Mouse (Mus musculus): ENCODE measurements around the gene Fbxo36. TPM values are rescaled to one million over a fixed set of nuclear protein-coding genes. Genes with fewer than 3 reads are reported as not detected.

Gene Fbxo36
- 6.5 and 8.5 TPM in 2 replicates for polyA plus RNA-seq (2015; fragmentation: Nextera tagmentation; extraction: Ambion mirVana)

DNA sequence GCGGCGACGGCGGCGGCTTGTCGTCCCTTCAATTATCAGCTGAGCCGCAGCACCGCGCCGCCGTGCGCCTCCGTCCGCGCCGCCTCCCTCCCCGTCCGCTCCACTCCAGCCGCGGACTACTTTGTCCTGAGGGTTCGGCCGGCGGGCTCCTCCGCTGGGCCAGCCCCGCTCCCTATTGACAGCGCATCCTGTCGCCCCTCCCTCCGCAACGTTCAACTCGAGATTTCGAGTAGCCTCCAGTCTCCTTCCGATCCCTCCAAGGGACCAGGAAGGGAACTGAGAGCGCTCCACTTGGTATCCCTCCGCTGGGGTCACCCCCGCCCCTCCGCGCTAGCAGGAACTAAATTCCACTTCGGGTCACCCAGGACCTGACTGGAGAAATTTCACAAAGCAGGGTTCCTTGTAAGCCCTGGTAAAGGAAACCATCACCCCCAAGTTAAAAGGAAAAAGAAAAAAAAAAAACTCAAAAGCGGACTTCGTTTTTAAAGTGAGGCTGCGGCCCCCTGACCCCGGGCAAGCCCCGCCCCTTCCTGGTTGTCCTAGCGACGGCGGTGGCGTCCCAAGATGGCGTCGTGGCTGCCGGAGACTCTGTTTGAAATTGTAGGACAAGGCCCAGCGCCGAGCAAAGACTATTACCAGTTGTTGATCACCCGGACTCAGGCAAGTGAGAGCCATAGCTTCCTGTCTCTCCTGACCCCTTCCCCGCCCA lies at the start of gene Fbxo36:
Fbxo36 (plus strand) TSS at position 533 of the 709 bp plus-strand sequence.
- ATAC-seq, result peak; percentile 88
- H3K27me3 ChIP-seq, result no peaks in the 10 kb centered on the region
- H3K4me3 ChIP-seq (replicated peaks), result peak within 1 kb of the TSS; percentile 93
- peak within 1 kb of the TSS; percentile 96 for H3K9ac ChIP-seq (replicated peaks)
- WGBS, result under 1% methylated on average over 54 of the region's 54 CpGs
- peaks cover 32% of the 10 kb centered on the region for H3K4me1 ChIP-seq (replicated peaks)
- peak within 1 kb of the TSS; percentile 82 for H3K4me2 ChIP-seq (replicated peaks)
- peaks cover 4% of the 10 kb centered on the region for H3K36me3 ChIP-seq
- no peaks in the 10 kb centered on the region for H3K9me3 ChIP-seq
- H3K27ac ChIP-seq, result peak within 1 kb of the TSS; percentile 97

DNA sequence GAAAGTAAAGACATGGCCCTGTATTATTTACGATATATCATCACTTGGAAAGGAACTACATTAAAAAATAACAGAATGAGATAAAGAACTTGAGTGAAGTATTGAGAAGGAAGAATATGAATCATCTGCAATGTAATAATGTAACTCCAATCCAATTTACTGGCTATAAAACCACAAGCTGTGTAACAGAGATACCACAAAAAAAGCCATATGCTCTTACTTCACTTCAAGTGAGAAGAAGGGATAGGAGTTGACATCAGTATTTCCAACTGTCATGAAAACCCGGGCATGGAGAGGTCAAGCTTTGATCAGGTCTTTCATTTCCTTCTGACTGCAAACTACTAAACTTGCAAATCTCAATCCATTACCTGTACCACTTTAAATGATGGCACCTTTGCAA lies 48.2 kb upstream of the Fbxo36 start:
- H3K9me3 ChIP-seq, result no peaks in the 10 kb centered on the region
- ATAC-seq, result no peak
- H3K4me2 ChIP-seq (replicated peaks), result no peak overlapping the region
- no peaks in the 10 kb centered on the region for H3K4me1 ChIP-seq (replicated peaks)
- H3K27ac ChIP-seq, result no peak overlapping the region
- no peak overlapping the region for H3K9ac ChIP-seq (replicated peaks)
- no peak overlapping the region for H3K4me3 ChIP-seq (replicated peaks)
- peaks cover 42% of the 10 kb centered on the region for H3K36me3 ChIP-seq
- WGBS, result 99% methylated on average over 2 of the region's 2 CpGs
- no peaks in the 10 kb centered on the region for H3K27me3 ChIP-seq

DNA sequence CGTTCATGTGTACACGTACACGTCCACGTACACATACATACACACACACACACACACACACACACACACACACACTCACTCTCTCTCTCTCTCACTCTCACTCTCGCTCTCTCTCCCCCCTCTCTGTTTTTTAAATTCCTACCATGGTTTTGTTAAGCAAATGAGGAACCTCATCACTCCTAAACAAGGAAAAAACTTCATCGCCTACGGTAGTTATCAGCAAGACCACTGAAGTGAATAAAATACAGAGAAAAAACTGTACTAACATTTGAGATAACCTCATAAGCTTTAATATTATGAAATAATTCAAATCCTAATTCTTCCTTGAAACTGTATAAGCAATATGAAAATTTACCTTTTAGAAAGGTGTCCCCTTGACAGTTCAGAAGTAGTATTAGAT lies 44.3 kb upstream of the Fbxo36 start:
- H3K4me1 ChIP-seq (replicated peaks), result no peaks in the 10 kb centered on the region
- no peak overlapping the region for H3K9ac ChIP-seq (replicated peaks)
- H3K27me3 ChIP-seq, result no peaks in the 10 kb centered on the region
- H3K4me2 ChIP-seq (replicated peaks), result no peak overlapping the region
- WGBS, result 96% methylated on average over 7 of the region's 7 CpGs
- no peaks in the 10 kb centered on the region for H3K9me3 ChIP-seq
- peaks cover 32% of the 10 kb centered on the region for H3K36me3 ChIP-seq
- no peak overlapping the region for H3K4me3 ChIP-seq (replicated peaks)
- ATAC-seq, result no peak
- H3K27ac ChIP-seq, result no peak overlapping the region

DNA sequence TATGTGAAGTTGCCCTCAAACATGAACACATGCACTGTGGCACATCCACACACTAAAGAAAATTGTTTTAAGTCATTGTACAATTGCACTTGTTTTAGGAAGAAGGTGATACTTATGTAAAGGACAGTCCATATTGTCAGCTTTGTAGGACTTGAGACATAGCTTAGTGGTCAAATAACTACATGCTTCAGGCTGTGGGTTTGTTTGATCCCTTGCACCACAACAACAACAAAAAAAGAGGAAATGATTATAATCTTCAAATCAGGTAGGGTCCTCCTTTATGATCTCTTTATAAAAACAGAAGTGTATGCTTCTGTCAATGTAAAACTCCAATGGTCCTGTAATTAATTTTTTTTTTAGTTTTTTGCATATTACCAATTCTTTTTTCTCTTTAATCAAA lies 40.5 kb upstream of the Fbxo36 start:
- H3K9ac ChIP-seq (replicated peaks), result no peak overlapping the region
- no peak overlapping the region for H3K27ac ChIP-seq
- 0 out of 2 replicates have a peak, but pooled peaks cover 2% of the 10 kb centered on the region for H3K4me1 ChIP-seq (replicated peaks)
- no peaks in the 10 kb centered on the region for H3K9me3 ChIP-seq
- no peak overlapping the region for H3K4me2 ChIP-seq (replicated peaks)
- ATAC-seq, result no peak
- H3K36me3 ChIP-seq, result peaks cover under 1% of the 10 kb centered on the region; the same call in 1 of the 2 replicates
- no peak overlapping the region for H3K4me3 ChIP-seq (replicated peaks)
- H3K27me3 ChIP-seq, result no peaks in the 10 kb centered on the region

DNA sequence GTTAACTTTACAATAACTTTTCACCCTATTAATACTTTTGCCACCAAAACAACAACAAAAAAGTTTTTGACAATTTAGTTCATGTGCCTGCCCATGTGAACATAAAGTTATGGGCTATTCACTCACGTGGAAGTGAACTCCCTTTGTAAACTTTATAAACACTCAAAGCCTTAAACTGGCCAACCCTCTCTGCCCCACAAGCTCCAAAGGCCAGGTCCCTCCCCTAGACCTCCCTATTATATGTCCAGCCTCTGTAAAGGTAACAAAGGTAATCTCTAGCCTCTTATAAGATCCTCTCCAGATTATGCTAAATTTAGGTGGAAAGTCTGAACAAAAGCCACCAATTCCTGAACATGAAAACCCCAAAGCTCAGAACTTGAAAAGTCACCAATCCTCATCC lies 35.9 kb upstream of the Fbxo36 start:
- H3K4me3 ChIP-seq (replicated peaks), result no peak overlapping the region
- WGBS, result 94% methylated on average over 1 of the region's 1 CpGs
- no peaks in the 10 kb centered on the region for H3K27me3 ChIP-seq
- no peak overlapping the region for H3K4me2 ChIP-seq (replicated peaks)
- 0 out of 2 replicates have a peak, but pooled peaks cover 4% of the 10 kb centered on the region for H3K4me1 ChIP-seq (replicated peaks)
- no peaks in the 10 kb centered on the region for H3K36me3 ChIP-seq
- H3K9me3 ChIP-seq, result no peaks in the 10 kb centered on the region
- H3K9ac ChIP-seq (replicated peaks), result no peak overlapping the region
- ATAC-seq, result no peak
- H3K27ac ChIP-seq, result no peak overlapping the region

DNA sequence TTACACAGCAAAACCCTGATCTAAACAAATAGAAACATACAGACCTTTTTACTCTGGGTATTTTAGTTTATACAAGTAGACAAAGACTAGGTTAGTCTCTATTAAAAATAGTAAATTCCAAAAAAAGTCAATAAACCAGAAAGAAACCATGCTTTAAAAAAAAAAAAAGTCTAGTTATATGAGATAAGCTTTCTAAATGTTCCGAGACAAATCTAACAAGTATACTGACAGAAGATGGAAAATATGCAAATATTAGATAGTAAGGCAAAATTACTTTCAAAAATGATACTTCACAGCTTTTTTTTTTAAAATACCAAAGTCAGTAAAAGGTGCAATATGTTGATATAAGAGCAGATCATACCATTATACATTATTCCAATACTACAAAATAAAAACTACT lies 22.0 kb upstream of the Fbxo36 start:
- H3K9me3 ChIP-seq, result no peaks in the 10 kb centered on the region
- 95% methylated on average over 1 of the region's 1 CpGs for WGBS
- no peak overlapping the region for H3K4me2 ChIP-seq (replicated peaks)
- no peaks in the 10 kb centered on the region for H3K4me1 ChIP-seq (replicated peaks)
- H3K27me3 ChIP-seq, result no peaks in the 10 kb centered on the region
- no peak overlapping the region for H3K27ac ChIP-seq
- H3K9ac ChIP-seq (replicated peaks), result no peak overlapping the region
- ATAC-seq, result no peak
- H3K4me3 ChIP-seq (replicated peaks), result no peak overlapping the region
- H3K36me3 ChIP-seq, result peaks cover 8% of the 10 kb centered on the region

DNA sequence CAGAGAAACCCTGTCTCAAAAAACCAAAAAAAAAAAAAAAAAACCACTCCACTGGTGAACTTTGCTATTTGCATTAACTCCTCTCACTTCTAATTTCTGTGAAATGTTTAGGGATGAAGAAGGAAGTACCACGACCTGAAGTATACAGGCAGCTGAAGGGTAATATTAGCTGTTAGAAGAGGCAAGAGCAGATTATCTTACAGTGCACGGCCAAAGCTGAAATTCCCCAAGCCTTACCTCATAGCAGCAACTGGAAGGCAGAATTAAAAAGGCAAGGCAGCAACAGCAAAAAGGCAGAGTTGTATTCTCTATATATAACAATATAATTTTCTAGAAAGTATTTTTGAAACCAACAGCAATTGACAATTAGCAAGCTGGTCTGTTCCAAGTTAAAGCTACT lies 14.6 kb upstream of the Fbxo36 start:
- no peak for ATAC-seq
- no peaks in the 10 kb centered on the region for H3K4me1 ChIP-seq (replicated peaks)
- 83% methylated on average over 2 of the region's 2 CpGs for WGBS
- no peaks in the 10 kb centered on the region for H3K9me3 ChIP-seq
- H3K9ac ChIP-seq (replicated peaks), result no peak overlapping the region
- no peaks in the 10 kb centered on the region for H3K27me3 ChIP-seq
- H3K4me3 ChIP-seq (replicated peaks), result no peak overlapping the region
- no peak overlapping the region for H3K4me2 ChIP-seq (replicated peaks)
- no peak overlapping the region for H3K27ac ChIP-seq
- peaks cover 17% of the 10 kb centered on the region for H3K36me3 ChIP-seq

DNA sequence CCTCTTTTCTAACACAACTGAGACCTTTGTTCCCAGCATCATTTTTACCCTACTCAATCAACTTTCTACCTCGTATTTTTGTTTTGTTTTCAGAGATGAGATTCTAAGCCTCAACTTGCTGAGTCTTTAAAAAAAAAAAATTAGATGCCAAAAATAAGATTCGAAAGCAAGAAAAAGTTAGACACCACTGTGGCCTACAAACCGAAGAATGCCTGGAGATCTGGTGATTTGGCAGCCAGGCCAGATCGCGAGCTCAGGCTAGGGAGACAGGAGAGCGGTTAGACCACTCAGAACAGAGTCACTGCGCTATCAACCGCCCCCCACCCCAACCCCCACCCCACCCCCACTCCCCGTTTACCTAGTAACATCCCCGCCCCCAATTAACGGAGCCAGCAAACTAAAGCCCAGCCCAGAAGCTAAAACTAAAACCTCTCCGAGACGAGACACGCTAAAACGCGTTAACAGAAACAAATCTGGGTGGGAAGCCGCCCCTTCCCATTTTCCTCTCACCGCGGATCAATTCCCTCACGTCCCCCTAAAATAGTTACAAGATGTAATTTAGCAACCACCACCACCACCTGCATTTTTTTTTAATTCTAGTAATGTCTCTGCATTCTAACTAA lies 2.0 kb upstream of the Fbxo36 start:
- WGBS, result 9% methylated on average over 20 of the region's 20 CpGs
- no peaks in the 10 kb centered on the region for H3K9me3 ChIP-seq
- no peak overlapping the region for H3K27ac ChIP-seq
- peaks cover 13% of the 10 kb centered on the region for H3K36me3 ChIP-seq
- no peak for ATAC-seq
- peak overlapping the region; percentile 96 for H3K9ac ChIP-seq (replicated peaks)
- peaks cover 32% of the 10 kb centered on the region for H3K4me1 ChIP-seq (replicated peaks)
- peak overlapping the region; percentile 93 for H3K4me3 ChIP-seq (replicated peaks)
- peak overlapping the region; percentile 82 for H3K4me2 ChIP-seq (replicated peaks)
- no peaks in the 10 kb centered on the region for H3K27me3 ChIP-seq

DNA sequence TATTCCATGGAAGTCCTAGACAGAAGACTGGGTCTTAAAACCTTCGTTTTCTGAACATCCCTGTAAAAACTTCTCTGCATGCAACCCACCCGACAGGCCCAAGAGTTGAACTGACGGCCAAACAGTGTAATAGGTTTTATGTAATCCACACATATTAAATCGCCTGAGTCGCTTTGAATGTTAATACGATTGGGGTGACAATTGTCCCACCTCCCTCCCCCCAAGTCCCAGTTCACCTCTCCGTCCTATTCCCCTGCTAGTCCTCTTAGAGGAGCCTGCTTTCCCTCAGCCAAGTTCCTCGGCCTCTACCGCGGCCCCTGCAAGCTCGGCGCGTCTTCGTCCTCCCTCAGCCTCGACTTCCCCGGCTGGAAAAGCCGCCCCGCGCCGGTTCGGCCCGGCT lies 1.5 kb upstream of the Fbxo36 start:
- peaks cover 32% of the 10 kb centered on the region for H3K4me1 ChIP-seq (replicated peaks)
- no peaks in the 10 kb centered on the region for H3K9me3 ChIP-seq
- H3K4me2 ChIP-seq (replicated peaks), result peak overlapping the region; percentile 82
- H3K9ac ChIP-seq (replicated peaks), result peak overlapping the region; percentile 96
- 1% methylated on average over 22 of the region's 22 CpGs for WGBS
- H3K27ac ChIP-seq, result peak overlapping the region; percentile 97
- peak overlapping the region; percentile 93 for H3K4me3 ChIP-seq (replicated peaks)
- H3K36me3 ChIP-seq, result peaks cover 12% of the 10 kb centered on the region
- H3K27me3 ChIP-seq, result no peaks in the 10 kb centered on the region
- ATAC-seq, result peak; percentile 25

DNA sequence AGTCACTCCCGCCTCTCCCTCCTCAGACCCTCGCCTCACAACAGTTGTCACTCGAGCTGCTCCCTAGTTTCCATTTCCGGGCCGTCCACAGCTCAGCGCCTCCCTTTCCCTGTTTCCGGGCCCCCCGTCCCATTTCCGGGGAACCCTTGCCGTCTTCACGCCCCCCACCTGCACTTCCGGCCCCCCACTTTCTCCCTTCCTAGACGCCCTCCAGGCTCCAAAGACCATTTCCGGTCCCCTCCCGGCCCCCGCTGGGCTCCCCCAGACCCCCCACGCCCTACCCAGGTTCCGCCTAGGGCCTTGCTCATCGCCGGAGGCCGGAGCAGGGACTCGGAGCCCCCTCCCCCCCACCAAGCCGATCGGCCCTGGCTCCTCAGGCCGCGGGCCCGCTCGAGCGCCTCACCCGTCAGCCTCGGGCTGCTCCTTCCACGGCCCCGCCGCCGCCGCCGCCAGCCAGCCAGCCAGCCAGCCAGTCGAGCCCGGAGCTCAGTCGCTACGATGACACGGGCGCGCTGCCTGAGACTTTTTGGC lies 955 bp upstream of the Fbxo36 start:
- Histone ChIP-seq H3K9me3 (no peaks in the 10 kb centered on the region), H3K27me3 (no peaks in the 10 kb centered on the region), H3K4me1 (replicated peaks) (peaks cover 32% of the 10 kb centered on the region), H3K36me3 (peaks cover 7% of the 10 kb centered on the region), H3K4me3 (replicated peaks) (peak overlapping the region; percentile 93), H3K9ac (replicated peaks) (peak overlapping the region; percentile 96), H3K4me2 (replicated peaks) (peak overlapping the region; percentile 82), H3K27ac (peak overlapping the region; percentile 97)
- WGBS, result under 1% methylated on average over 39 of the region's 44 CpGs
- peak; percentile 75 for ATAC-seq

DNA sequence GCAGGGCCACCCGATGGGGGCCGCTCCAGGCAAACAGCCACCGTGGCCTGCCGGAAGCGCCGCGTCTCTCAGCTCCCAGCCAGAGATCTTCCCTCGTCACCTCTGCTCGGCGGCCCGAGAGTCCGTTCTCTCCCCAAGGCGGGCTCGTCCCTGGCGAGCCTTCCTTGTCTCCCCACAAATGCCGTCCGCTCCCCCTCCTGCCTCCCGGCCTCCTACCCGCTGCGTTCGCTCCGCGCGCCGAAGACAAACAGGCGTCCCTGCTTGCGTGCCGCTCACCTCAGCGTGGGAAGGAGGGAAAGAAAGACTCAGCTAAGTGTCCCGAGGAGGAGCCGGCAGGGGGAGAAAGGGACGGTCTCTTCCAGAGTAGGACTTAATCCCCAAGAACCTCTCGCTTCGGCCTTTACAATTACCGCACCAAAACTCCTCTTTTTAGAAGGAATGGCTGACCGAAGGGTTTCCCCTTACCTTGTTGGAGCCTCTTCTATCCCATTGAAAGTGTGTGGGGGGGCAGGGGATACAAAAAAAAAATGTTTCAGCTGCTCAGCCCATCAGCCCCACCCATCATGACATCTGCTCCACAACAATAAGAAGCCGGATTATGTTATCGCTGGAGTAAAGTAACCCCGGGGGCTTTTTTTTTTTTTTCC lies 500 bp downstream of the Fbxo36 start, which contains the start of gene Trip12:
Trip12 (minus strand) TSS at position 499 of the 647 bp plus-strand sequence.
- under 1% methylated on average over 39 of the region's 39 CpGs for WGBS
- H3K4me3 ChIP-seq (replicated peaks), result peak within 1 kb of the TSS; percentile 93
- ATAC-seq, result no peak
- peak within 1 kb of the TSS; percentile 82 for H3K4me2 ChIP-seq (replicated peaks)
- no peaks in the 10 kb centered on the region for H3K9me3 ChIP-seq
- H3K4me1 ChIP-seq (replicated peaks), result peaks cover 32% of the 10 kb centered on the region
- peak within 1 kb of the TSS; percentile 97 for H3K27ac ChIP-seq
- H3K36me3 ChIP-seq, result peaks cover 4% of the 10 kb centered on the region
- H3K9ac ChIP-seq (replicated peaks), result peak within 1 kb of the TSS; percentile 96
- H3K27me3 ChIP-seq, result no peaks in the 10 kb centered on the region

DNA sequence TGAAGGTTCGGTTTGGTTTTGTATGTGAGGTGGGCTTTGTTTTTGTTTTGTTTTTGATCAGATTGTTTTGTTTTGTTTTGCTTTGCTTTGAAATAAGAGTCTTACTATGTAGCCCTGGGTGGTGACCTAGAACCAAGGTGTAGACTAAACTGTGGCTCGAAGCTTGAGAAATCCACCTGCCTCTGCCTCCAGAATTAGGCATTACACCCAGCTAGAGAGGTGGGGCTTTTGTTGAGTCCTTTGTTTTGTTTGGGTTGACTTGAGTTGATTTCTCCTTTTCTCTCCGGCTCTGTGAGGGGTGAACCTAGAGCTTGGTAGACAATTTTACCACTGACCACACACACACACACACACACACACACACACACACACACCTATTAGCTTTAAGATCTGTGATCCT lies 1.4 kb downstream of the Fbxo36 start:
- Histone ChIP-seq H3K4me1 (replicated peaks) (peaks cover 31% of the 10 kb centered on the region), H3K4me2 (replicated peaks) (peak overlapping the region; percentile 82), H3K27ac (peak overlapping the region; percentile 97; the same call in 1 of the 2 replicates), H3K9ac (replicated peaks) (peak overlapping the region; percentile 96), H3K4me3 (replicated peaks) (peak overlapping the region; percentile 93), H3K9me3 (no peaks in the 10 kb centered on the region), H3K27me3 (no peaks in the 10 kb centered on the region), H3K36me3 (peaks cover 4% of the 10 kb centered on the region)
- WGBS, result 55% methylated on average over 3 of the region's 3 CpGs
- no peak for ATAC-seq
